Mouse (Mus musculus) lung, postnatal 0 days (tissue): ENCODE data around the gene Ramp1.

Experiments used
- CTCF ChIP-seq: IDR thresholded peaks from 2 replicates; pipeline ENCODE4 v1.5.1; 2016; ENCODE audit warnings: antibody characterized with exemption, mild to moderate bottlenecking
- EP300 ChIP-seq: IDR thresholded peaks from 2 replicates; pipeline ENCODE4 v1.6.1; 2016; ENCODE audit warnings: antibody characterized with exemption, mild to moderate bottlenecking, control low read depth

- TF ChIP-seq CTCF (no peak), EP300 (no peak)
Measured at GRCm38 (mm10) chr1:91180174-91180565, 548 bp downstream of the Ramp1 start.
